Mouse (Mus musculus) kidney, postnatal 36 days (tissue): Measurements from ENCODE around the gene Esyt1.
"Not testable (repeated sequence)": the region's sequence is repeated elsewhere in the genome, so short reads cannot be mapped to it uniquely, and the experiment has no call there.

Experiments used
- DNase-seq, 2 experiments: peaks; one replicate each; pipeline ENCODE4 v3.0.0; 2021 to 2022; ENCODE audit warnings: mixed read lengths in 2 of 2

Gene Esyt1

DNA sequence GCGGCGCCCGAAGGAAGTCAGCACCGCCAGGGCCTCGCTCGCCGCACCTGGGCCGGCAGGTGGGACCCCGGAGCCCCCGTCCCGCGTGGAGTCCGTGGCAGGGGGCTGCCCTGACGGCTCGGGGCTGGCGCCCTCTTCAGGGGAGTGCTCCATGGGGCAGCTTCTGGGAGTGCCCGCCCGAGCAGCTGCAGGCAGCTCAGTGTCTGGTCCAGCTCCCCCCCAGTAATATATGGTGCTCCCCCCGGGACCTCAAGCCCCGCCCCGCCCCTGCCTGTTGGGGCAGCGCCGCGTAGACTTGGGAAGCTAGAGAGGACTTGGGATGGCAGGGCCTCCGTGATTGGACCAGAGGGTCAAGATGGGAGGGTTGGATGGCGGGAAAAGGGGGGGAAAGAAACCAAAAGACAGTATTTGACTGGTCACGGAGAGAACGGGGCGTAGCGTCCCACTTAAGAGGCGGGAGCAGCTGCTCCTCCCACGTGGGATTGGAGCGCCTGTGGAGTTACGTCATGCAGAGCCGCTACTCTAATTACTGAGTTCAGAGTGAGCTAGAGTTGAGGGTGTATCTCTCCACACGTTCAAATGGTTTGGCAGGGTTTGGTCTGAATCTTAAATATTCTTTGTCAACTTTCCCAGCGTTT, at the start of gene Esyt1:
Gene Esyt1 (minus strand): TSS at position 201 of the 638 bp plus-strand sequence.
- DNase-seq, result peak; percentile 93 to 98

DNA sequence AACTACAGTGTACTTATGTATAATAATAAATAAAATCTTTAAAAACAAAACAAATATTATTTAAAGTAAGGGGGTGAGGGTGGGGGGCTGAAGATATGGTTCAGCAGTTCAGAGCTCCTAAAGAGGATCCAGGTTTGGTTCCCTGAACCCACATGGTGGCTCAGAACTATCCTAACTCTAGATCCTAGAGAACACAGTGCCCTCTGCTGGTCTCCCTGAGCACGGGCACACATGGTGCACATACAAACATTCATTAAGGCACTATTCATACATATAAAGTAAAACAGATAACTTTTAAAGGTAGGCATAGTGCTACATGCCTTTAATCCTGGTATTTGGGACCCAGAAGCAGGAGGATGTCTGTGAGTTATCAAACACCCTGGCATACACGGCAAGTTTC, 49.4 kb upstream of the Esyt1 start:
- DNase-seq, result peak in 1 of 2 experiments; percentile 61

DNA sequence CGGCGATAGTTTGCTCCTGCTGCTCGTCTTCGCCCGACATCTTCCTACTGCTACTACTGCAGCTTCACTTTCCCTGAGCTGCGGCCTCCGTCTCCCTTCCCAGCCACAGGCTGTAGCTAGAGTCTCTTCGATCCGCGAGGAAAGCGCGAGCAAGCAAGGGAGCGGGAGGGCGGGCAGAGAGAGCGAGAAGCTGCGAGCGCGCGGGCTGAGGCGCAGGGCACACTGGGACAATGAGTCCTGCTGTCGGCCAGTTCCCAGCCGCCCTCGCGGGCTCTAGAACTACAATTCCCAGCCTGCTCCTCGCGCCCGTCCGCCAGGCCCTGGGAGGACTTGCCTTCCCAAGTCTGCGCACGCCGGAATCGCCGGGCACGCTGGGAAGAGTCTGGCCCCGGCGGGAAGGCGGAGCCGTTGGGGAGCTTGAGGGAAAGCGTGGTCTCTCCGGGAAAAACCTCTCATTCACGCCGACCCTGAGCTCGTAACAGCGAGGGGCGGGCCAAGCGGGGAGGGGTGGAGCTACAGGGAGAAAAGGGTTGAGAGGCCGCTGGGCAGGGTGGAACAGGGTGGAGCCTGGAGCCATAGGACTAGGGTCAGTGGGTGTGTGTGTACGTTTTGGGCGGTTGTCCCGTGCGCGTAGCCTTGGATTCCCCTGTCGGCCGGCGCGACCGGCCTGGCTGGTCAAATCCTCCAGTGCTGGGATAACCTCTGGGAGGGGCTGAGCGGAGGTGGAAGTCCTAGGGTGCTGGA, 40.3 kb upstream of the Esyt1 start, which contains the start of gene Pa2g4:
Gene Pa2g4 (minus strand): TSS at position 200 of the 744 bp plus-strand sequence.
- peak; percentile 98 to 99 for DNase-seq

DNA sequence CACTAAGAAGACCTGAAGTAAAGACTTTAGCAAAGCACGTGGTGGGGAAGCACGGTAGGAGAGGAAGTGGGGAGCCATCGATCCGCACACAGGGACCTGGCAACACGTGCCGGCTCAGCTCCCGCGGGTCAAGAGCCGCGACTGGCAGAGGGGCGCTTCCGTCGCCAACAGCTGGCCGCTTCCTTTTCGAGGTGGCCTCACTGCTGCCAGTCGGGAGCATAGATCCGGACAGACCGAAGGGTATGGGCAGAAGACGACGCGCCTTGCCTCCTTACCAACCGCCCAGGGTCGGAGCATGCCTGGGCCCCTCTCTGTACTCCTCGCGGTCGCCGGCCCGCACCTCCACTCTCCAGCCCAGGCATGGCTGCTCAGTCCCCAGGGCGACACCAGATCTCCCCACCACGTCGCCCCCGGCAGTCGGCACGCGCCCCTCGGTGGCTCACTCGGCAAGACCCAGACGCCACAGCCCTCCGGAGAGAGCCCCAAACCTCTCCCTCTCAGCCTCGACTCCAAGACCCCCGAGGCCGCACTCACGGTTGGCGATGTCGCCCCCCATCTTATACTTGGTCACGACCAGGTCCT, 39.6 kb upstream of the Esyt1 start:
- peak in 1 of 2 experiments; percentile 46 for DNase-seq

DNA sequence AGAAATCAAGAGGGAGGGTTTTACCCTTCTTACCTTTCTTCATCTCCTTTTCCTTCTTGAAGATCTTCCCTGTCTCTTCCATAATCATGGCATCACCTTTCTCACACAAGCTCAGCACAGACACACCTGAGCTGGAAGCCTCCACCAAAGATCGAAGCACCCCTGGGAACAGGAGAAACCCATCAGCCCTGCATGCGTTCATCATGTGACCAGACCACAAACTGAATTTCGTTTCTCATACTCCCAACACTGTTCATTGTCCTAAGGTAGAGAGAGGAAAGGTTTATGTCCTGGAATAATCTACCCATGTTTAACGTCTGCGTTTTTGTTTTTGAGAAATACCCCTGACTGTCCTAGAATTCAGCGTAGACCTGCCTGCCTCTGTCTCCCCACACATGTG, 37.9 kb upstream of the Esyt1 start:
- no peak for DNase-seq

DNA sequence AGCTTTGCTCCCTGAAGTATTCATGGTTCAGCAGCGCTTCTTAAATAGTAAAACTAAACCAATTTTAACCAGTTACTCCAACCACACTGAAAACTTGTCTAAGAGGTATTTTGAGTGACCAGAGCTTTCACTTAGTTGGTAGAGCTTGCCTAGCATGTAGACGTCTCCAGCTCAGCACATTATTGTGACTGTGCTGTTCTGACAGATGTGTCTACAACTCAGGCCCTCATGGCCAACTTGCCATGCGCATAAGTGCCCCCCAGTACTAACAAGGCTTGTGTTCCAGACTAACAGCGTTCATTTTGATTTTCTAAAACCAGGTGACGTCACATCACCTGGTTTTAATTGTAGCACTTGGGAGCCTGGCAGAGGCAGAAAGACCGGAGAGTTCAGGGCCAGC, 31.3 kb upstream of the Esyt1 start:
- no peak for DNase-seq

DNA sequence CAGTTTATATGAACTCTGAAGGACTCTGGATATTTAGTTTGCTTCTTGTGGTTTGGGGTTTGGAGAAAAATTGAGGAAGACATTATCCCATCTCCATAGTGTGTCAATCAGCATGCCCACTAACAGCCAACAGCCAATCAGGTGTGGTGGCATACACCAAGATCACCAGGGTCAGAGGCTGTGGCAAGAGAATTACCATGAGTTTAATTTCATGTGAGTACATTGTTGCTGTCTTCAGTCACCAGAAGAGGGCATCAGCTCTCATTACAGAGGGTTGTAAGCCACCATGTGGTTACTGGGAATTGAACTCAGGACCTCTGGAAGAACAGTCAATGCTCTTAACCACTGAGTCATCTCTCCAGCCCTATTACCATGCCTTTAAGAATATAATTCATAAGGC, 30.6 kb upstream of the Esyt1 start:
- no peak for DNase-seq

DNA sequence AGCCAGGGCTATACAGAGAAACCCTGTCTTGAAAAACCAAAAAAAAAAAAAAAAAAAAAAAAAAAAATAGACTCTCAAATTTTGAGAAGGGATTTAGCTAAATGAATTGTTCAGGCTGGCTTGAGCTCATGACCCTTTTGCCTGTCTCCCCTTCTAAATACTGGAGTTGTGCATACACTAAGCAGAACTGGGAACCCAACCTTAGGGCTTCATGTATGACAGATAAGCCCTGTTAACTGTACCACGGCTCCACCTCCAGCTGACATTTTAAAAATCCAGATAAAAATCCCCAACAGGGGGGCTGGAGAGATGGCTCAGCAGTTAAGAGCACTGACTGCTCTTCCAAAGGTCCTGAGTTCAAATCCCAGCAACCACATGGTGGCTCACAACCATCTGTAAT, 29.9 kb upstream of the Esyt1 start:
- DNase-seq, result not testable (repeated sequence)

DNA sequence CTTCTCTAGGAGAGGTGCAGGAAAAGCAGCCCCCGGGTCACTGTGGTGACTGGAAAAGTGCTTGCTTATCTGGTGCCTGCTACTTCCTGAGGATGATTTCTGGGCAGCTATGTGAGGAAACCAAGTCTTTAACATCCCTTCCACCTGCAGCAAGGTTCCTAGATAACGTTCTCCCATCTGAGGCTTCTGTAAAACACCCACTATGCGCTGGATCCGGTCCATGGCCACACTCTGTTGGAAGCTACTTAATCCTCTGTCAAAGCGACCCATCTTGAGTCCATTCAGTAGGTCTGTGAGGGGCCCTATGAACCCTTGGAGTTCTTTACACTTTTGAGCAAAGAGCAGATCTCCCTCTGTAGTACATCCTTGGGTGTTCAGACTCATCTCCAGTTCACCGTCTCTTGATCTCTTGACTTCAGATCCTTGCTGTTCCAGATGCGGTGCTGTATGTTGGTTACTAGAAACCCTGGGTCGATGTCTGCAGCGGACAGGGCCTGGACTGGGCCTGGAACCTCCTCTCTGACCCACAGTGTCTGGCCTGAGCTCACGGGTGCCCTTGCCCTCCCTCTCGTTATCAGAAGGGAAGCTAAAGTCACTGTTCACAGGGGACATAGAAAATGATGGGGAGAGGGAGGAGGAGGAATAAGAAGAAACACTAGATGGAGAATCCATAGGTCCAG, 24.6 kb upstream of the Esyt1 start:
- not testable (repeated sequence) for DNase-seq

DNA sequence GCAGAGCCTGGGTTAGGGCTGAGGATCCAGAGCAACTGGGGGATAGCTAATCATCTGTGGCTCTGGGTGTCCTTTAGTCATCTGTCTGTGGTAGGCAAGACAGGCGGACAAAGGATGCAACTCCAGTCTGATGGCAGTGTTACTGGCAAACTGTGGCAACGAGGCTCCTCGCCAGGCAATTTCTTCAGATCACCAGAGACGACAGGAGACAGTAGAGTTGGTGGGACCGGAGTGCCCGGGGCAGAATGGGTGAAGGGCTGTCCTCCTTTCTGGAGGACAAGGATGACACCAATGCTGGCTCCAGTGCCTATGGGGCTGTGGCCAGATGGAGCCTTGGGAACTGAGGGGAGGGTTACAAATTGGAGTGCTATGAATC, 24.0 kb upstream of the Esyt1 start:
- DNase-seq, result peak in 1 of 2 experiments; percentile 19

DNA sequence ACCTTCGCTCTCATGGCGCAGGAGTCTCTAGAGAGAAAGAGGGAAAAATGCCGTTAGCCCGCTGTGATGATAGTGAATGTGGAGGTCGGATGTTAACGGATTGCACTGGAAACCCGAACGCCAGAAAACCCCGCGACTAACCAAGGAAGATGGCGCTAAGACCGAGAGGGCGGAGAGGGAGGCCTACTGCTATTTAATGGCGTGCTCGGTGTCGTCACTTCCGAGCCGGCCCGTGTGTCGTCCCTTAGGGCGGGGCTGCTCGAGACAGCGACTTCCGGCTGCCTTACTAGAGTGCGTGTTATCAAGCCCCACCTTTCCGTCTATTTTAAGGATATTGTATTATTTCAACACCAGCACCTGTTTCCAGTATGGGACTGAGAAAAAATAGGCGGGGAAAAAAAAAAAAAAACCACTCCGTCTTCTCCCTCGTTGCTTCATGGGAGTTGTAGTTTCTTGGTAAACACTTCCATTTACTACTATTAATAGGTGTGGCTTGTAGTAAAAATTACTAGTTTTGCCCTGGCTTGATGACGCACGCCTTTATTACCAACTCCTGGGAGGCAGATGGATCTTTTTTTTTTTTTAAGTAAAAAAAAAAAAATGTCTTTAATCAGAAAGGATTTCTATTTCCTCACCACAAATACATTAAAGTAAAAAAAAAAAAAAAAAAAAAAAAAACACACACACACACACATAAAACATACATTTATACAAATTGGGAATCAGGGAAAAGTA, 23.4 kb upstream of the Esyt1 start, which contains the start of gene Rpl41:
Gene Rpl41 (minus strand): TSS at position 359 of the 735 bp plus-strand sequence.
- DNase-seq, result peak; percentile 94 to 97

DNA sequence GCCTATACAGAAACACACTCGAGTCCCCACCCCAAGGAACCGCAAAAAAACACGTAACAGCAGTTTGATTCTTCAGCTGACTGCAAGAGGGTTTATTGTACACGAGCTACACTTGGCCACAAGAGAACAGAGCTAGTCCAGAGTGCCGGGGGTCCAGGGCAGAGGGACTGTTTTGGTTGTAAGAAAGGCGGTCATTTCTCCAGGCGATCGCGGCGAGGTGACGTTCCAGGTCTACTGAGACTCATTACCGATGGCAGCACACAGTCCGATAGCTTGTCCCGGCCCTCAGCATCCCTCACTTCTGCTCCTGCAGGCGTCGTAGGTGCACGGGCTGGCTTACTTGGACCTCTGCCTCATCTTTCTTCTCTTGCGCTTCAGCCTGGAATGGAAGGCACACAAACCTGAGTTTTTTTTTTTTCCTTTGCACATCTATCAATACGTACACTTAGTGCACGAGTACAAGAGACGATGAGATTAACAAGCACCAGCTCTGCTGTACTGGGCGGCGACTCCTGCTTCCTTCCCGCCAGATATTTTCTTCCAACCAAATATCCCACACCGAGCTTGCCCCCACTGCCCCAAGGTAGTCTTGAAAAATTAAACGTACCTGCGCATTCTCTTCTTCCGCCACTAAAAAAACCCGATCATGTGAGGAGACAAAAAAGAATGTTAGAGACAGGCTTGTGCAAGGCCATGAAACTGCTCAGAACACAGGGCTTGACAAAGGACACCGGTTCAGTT, 22.6 kb upstream of the Esyt1 start:
- peak in 1 of 2 experiments; percentile 31 for DNase-seq

DNA sequence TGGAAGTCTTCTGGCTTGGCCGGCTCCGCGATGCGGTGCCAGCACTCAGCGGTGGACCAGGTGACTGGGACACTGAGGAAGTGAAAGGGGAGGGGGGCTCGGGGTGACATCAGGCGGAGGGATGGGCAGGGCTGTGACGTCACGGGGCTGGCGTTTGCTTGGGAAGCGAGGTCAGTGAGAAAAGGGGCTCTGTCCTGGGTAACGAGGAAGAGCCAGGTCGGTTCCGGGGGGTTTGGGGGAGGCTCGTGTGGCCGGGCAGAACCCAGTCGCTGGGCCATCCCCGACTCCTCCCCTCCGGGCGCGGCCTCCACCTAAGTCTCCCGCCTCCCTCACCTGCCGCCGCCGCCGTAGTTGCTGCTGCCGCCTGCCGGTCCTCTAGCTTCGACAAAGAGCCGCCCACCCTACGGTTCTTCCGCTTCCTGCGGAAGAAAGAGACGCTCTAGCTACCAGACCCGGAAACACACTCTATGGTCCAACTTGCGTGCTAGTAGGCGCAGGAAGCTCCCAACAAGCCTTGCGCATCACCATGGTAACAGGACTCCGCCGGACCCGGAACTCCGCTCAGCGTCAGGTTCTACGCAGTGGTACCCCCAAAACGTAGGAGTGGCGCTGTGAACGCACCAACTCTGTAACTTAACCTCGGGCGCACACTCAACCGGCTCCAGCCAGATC, 21.8 kb upstream of the Esyt1 start, which contains the start of gene Zc3h10:
Gene Zc3h10 (minus strand): TSS at position 414 of the 672 bp plus-strand sequence.
- DNase-seq, result peak; percentile 93 to 98

DNA sequence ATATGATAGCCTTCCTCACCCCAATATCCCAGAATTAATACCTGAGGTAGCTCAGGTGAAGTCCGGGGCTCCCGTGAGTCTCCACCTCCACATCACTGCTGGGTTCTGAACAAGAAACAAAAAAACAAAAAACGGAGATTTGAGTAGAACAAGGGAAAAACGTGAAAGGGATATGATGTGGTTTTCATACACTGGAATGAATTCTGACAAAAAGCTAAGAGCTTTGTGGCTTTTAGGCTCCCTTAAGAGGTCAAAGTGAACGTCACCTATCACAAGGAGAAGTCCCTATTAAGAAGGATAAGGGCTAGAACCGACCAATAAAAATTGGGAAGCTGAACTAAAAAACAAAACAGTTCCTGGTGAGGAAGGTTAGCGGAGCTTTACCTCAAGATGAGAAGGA, 21.1 kb upstream of the Esyt1 start:
- no peak for DNase-seq

DNA sequence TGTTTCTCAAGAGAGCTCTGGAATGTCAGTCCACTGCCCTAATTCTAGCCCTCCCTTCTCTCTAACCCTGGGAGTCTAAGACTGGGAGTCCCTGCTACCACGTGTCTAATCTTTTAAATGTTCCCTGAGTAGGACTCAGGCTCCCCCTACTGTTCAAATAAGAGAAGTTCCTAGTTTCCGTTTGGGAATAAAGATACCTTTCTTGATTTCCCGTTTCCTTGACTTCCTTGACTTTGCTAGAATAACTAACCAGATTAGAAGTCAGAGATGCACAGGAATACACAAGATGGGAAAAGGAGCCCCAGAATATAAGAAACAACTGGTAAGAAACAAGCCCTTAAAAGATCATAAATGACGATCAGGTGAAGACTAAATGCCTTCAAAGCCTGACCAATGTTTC, 20.7 kb upstream of the Esyt1 start:
- peak in 1 of 2 experiments; percentile 60 for DNase-seq

DNA sequence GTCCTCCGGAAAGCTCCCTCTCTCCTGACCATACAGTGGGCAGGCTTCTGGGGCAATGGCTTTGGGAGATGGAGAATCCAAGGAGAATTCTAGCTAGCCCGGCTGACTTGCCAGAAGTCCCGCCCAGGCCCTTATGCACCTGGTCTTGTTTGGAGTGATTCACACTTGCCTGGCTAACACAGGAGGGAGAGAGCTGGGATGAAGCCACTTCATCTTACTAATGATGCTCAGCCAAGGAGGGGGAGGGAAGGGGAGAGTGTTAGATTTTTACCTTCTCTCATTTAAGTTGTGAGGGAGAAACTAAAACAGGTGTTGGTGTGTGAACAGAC, 19.9 kb upstream of the Esyt1 start:
- DNase-seq, result no peak

DNA sequence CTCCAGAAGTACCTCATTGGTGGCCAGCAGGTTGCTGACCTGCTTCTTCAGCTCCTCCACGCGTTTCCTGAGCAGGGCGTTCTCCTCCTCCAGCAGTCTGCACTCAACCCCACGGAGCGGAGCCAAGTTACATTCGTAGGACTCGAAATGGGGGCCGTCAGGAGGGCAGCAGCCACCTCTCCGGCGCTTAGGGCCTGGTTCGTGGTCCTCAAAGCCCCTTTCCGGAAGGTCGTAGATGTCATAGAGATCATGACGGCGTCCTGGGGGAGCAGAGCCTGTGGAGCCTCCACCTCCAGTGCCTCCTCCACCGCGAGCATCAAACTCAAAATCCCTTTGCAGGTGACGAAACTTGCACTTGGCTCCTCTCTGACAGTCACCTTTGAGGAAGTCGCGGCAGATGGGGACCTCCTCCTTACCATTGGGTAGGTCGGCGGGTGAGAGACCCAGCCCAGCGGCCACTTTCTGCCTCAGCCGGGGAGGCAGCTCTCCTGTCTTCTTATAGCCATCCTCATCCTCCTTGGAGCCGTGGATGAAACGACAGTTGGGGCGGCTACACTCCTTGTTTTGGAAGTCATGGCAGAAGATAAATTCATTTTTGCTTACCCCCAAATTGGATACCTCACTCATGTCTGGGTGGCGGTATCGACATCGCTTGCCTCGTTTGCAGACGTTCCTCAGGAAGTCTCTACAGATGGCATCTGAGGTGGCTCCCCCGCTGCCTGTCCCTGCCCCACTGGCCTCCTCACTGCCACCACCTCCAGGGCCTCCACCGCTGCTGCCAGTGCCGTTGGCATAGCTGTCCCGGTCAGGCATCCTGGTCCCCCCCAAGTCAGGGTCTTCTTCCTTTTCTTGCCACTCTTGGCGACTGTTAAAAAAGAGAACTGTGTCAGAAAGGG, 19.3 kb upstream of the Esyt1 start:
- DNase-seq, result no peak

DNA sequence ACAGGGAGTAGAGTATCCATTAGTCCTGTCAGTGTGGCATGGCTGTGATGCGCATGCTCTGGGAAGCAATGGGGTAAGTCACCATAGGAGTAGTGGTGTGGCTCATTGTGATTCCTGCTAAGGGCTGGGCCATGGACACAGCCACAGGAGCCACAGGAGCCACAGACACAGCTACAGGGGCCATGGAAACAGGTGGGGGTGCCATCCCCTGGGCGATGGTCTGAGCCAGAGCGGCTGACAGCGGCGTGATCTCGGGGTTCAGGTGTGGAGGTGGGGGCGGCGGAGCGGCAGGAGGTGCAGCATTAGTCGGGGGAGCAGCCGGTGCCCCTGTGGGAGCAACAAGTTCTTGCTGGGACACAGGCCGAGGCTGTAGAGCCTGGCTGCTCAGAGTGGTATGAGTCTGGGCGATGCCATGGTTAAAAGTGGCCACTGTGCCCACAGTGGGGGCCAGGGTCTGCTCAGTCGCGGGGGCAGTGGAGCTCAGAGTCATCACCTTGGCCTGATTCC, 18.5 kb upstream of the Esyt1 start:
- no peak for DNase-seq

DNA sequence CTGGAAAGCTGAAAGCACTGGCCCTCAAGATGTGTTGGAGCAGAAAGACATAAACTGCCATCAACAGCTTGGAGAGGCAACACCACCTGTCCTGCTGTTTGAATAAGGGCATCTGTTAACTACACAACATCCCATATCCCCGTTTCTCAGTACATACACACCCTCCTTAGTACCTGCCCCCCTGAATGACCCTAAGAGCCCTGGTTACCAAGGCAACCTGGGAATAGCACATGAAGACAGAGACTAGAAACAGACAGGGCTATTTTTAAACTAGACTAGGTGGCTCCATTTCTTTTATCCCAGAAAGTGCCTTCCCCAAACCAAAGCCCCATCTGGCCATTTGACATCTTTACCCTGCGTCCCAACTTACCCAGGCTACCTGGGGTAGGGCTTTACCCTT, 17.4 kb upstream of the Esyt1 start:
- DNase-seq, result no peak

DNA sequence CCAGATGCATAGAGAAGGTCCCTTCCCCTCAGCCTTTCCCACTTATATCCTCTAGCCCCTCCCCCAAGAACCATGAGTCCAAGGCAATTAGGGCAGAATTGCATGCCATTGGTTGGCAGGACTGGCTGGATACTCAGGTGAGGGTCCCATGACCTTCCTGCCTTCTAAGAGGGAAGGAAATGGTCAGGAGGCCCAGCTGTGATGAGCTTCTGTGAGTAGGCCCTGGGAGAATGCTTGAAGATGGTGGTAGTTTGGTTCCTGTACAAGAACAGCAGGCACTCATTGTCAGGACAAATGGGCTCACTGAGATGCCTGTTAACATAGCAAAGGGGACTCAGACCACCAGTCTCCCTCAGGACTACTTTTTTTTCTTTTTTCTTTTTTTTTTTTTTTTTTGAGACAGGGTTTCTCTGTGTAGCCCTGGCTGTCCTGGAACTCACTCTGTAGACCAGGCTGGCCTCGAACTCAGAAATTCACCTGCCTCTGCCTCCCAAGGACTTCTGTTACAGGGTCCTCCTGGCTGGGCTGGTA, 12.7 kb upstream of the Esyt1 start:
- DNase-seq, result no peak
